Mouse (Mus musculus) liver, embryonic 11.5 days (tissue): ENCODE data around the gene Zfp280d. TPM values are rescaled to one million over a fixed set of nuclear protein-coding genes. Genes with fewer than 3 reads are reported as not detected.

Source experiments
- ATAC-seq: fragments of 200-750 bp; cut with Nextera tagmentation; replicated peaks from 2 replicates; pipeline ENCODE4 v1.8.0; 2017; ENCODE audit warnings: moderate number of reproducible peaks, mild to moderate bottlenecking, moderate TSS enrichment, moderate library complexity; ENCODE audit not compliant: low FRiP score
- DNase-seq: peaks from one replicate; pipeline ENCODE4 v3.0.0-alpha.2; 2017; ENCODE audit warnings: low spot score
- H3K27ac ChIP-seq: fragments of 300-500 bp; sonication (generic); 2 replicates; pipeline ENCODE4 v1.5.1; 2014; ENCODE audit warnings: mild to moderate bottlenecking, low read depth, low read length, control low read depth
- H3K27me3 ChIP-seq: fragments of 300-500 bp; sonication (generic); replicated peaks from 2 replicates; pipeline ENCODE4 v1.6.1; 2014; ENCODE audit warnings: low read length, mixed read lengths; ENCODE audit not compliant: control insufficient read depth, insufficient read depth
- H3K36me3 ChIP-seq: fragments of 300-500 bp; sonication (generic); 2 replicates; pipeline ENCODE4 v1.6.1; 2014; ENCODE audit warnings: mild to moderate bottlenecking, low read length, moderate library complexity, mixed read lengths; ENCODE audit not compliant: control insufficient read depth, insufficient read depth
- H3K4me1 ChIP-seq: fragments of 300-500 bp; sonication (generic); replicated peaks from 2 replicates; pipeline ENCODE4 v1.6.1; 2014; ENCODE audit warnings: low read length, mixed read lengths; ENCODE audit not compliant: control insufficient read depth, insufficient read depth
- H3K4me2 ChIP-seq: fragments of 300-500 bp; sonication (generic); 2 replicates; pipeline ENCODE4 v1.6.1; 2014; ENCODE audit warnings: mild to moderate bottlenecking, control low read depth, moderate library complexity
- H3K4me3 ChIP-seq: fragments of 300-500 bp; sonication (generic); 2 replicates; pipeline ENCODE4 v1.5.1; 2014; ENCODE audit warnings: low read depth, low read length, control low read depth
- H3K9ac ChIP-seq: fragments of 300-500 bp; sonication (generic); 2 replicates; pipeline ENCODE4 v1.6.1; 2014; ENCODE audit warnings: low read depth, low read length, control low read depth
- H3K9me3 ChIP-seq: fragments of 300-500 bp; sonication (generic); 2 replicates; pipeline ENCODE4 v1.6.1; 2016; ENCODE audit warnings: low read length, inconsistent platforms, mixed read lengths; ENCODE audit not compliant: control insufficient read depth
- WGBS: fragments of 180-500 bp; shearing (Covaris S2); extraction: QIAGEN DNeasy Blood & Tissue Kit; methylation state at CpG from one replicate; pipeline ENCODE4 v1.1.7; 2014; 5-methylcytosine and 5-hydroxymethylcytosine counted together
- polyA plus RNA-seq: library from polyadenylated mRNA; unstranded; fragments of >200 nt; fragmentation: Nextera tagmentation; extraction: Ambion mirVana; gene quantifications from 2 replicates; pipeline ENCODE4 v1.2.1, GENCODE M21; 2014

The Zfp280d gene
- polyA plus RNA-seq, 1 experiment from 2014 or later: 33.5 TPM

DNA sequence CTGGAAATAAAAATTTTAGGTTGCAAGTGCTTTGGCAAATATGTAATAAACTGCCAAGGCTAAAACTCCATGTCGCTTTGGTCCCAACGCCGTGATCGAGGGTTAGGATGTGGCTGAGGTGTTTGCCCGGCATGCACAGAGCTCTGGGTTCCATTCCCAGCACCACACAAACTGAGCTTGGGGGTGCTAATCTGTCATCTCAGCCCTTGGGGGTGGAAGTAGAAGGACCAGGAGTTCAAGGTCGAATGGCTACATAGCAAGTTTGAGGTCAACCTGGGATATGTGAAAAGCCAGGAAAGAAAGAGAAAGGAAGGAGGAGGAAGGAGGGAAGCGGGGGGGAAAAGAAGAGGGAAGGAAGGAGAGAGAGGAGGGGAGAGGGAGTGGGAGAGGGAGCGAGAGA is 129.8 kb downstream of the Zfp280d start:
- H3K36me3 ChIP-seq: no peaks in the 10 kb centered on the region
- no peak overlapping the region for H3K9ac ChIP-seq
- no peak overlapping the region for H3K27ac ChIP-seq
- H3K27me3 ChIP-seq: peaks cover under 1% of the 10 kb centered on the region; the same call in 1 of the 2 replicates
- peaks cover 11% of the 10 kb centered on the region for H3K4me1 ChIP-seq
- H3K4me2 ChIP-seq: no peak overlapping the region
- DNase-seq (no peak), ATAC-seq (no peak)
- 83% methylated on average over 8 of the region's 8 CpGs for WGBS
- no peaks in the 10 kb centered on the region for H3K9me3 ChIP-seq
- no peak overlapping the region for H3K4me3 ChIP-seq

DNA sequence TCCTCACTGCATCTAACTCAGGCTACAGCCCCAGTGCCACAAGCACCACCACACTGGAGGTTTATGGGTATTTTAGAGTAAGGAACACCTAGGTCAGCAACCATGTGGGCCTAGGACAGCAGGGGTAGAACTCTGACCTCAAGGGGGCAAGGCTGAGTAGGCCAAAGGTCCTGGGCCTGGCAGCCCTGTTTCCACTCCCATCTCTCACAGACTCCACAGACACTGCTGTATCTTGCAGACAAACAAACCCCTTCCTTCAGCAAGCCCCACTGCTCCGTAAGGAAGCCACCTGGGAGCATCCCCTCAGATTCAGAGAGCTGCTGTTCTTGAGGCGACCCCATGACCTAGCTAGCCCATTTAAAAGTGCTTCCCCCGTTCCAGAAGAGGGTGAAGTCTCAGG is 130.3 kb downstream of the Zfp280d start:
- ATAC-seq: no peak
- no peaks in the 10 kb centered on the region for H3K36me3 ChIP-seq
- 76% methylated on average over 3 of the region's 3 CpGs for WGBS
- H3K9me3 ChIP-seq: no peaks in the 10 kb centered on the region
- H3K4me1 ChIP-seq: peaks cover 16% of the 10 kb centered on the region
- H3K27ac ChIP-seq: no peak overlapping the region
- H3K4me3 ChIP-seq: no peak overlapping the region
- H3K27me3 ChIP-seq: no peaks in the 10 kb centered on the region
- no peak for DNase-seq
- no peak overlapping the region for H3K4me2 ChIP-seq
- no peak overlapping the region for H3K9ac ChIP-seq

DNA sequence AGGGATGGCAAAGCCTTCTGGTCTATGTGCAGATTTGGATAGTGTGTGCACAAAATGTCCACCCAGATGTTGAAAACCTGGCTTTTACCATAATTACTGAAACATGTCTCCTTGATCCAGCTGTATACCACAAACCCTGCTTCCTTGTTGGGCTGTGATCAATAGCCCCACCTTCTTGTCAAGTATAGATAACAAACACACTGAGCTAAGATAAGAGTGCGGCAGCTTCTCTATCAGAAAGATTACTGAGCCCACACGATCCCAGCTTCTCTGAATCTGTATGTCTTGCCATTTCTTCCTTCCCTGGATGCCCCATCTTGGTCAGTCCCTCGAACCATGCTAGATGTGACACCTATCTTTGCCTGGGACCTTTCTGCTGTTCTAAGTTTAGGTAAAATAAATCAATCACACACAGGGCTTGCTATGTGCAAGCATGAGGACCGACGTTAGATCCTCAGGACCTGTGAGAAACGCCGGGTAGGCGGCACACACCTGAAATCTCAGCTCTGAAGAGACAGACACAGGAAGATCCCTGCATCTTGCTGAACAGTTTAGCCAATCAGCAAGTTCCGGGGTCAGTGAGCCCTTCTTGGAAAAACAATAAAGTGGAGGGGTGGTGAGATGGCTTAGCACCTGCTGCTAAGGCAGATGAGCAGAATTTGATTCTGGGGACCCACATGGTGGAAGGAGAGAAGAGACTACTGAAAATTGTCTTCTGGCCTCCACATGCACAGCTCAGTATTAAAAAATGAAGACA is 131.4 kb downstream of the Zfp280d start:
- ATAC-seq (no peak), DNase-seq (no peak)
- H3K9ac ChIP-seq: no peak overlapping the region
- H3K36me3 ChIP-seq: no peaks in the 10 kb centered on the region
- H3K27ac ChIP-seq: 0 out of 2 replicates have a peak overlapping the region, but pooled peaks have one; percentile 9
- 68% methylated on average over 9 of the region's 9 CpGs for whole genome bisulfite sequencing
- H3K4me1 ChIP-seq: peaks cover 21% of the 10 kb centered on the region
- no peaks in the 10 kb centered on the region for H3K27me3 ChIP-seq
- H3K4me3 ChIP-seq: no peak overlapping the region
- H3K9me3 ChIP-seq: no peaks in the 10 kb centered on the region
- H3K4me2 ChIP-seq: 0 out of 2 replicates have a peak overlapping the region, but pooled peaks have one; percentile 10

DNA sequence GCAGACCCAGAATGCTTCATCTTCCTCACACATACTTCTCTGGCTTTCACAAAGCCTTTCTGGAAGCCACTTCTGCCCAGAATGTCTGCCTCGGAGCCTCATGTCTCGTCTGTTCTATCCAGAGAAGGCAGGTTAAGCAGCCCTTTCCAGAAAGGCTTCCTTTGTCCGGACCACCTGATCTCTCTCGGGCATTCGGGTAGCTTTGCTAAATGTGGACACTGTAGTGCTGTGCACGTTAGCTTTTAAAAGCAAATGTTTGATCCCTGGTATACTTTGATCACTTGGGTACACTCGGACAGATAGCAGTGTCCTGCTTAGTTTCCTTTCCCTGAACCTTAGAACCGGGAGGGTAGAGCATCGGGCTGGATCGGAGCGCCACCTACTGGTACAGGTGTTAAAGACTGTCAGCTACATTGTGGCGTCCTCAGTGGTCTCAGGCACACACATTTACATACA is 133.5 kb downstream of the Zfp280d start:
- Histone ChIP-seq H3K9ac (peak overlapping the region; percentile 55), H3K9me3 (no peaks in the 10 kb centered on the region), H3K27me3 (no peaks in the 10 kb centered on the region), H3K27ac (peak overlapping the region; percentile 96; the same call in 1 of the 2 replicates), H3K4me1 (peaks cover 21% of the 10 kb centered on the region), H3K4me2 (peak overlapping the region; percentile 57), H3K36me3 (no peaks in the 10 kb centered on the region), H3K4me3 (peak overlapping the region; percentile 19; the same call in 1 of the 2 replicates)
- DNase-seq (peak; percentile 79), ATAC-seq (peak; percentile 38)
- 11% methylated on average over 12 of the region's 12 CpGs for WGBS

DNA sequence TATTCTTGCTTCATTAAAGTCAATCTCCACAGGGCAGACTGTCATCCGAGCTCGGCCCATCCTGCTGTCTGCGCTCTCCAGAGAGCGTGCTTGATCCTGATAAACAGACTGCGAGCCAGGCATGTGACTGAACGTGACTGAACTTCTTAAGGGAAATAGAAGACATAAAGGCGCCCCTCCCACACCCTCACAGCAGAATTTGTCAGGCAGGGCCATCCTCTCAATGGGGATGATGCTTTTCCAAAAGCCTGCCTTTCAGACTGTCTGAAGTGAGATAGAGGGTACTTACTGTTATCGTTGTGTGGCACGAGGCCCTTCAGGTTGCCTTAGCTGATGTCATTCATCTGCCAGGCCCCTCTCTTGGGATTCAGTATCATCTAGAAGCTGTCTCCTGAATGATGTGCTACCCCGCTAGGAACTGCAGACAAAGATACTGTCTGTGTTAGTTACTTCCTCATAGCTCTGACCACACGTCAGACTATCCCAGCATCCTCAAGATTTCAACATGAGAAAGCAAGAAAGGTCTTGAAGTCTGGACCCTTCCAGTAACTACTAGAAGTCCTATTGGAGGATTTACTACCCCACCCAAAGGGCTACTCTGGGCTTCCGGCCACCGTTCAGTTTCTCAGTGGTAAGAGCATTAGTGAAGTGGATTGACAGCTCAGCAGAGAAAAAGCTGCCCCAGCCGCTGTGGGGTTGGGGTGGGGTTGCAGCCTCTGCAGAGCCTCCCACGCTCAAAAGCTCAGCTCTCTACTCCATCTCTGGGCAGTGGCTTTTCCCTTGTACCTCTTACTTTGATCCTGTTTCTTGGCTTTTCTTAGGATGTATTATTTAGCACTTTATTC is 134.9 kb downstream of the Zfp280d start:
- peak overlapping the region; percentile 96 for H3K27ac ChIP-seq
- WGBS: 19% methylated on average over 15 of the region's 15 CpGs
- H3K9ac ChIP-seq: peak overlapping the region; percentile 44
- H3K9me3 ChIP-seq: no peaks in the 10 kb centered on the region
- peak; percentile 95 for ATAC-seq
- H3K4me2 ChIP-seq: peak overlapping the region; percentile 57
- peak; percentile 63 for DNase-seq
- H3K27me3 ChIP-seq: no peaks in the 10 kb centered on the region
- H3K4me3 ChIP-seq: peak overlapping the region; percentile 32
- no peaks in the 10 kb centered on the region for H3K36me3 ChIP-seq
- peaks cover 21% of the 10 kb centered on the region for H3K4me1 ChIP-seq

DNA sequence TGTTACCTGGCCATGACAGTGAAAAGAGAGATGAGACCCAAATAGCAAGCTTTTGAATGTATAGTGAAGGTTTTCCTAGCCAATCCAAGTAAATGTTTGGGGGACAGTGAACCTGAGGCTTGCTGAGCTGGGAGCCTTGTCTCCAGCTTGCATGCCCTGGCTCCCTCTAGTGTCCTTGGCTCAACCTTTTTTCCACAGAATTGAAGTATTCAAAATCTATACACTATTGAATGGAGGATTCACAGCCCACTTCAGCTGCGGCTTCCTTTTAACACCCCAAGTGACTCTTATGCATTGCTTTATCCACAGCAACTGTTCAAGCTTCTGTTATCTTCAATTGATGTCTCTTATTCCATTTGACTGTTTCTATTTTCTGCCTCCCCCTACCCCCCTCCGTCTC is 137.1 kb downstream of the Zfp280d start:
- Histone ChIP-seq H3K4me1 (peaks cover 11% of the 10 kb centered on the region; the same call in 1 of the 2 replicates), H3K27me3 (no peaks in the 10 kb centered on the region), H3K9ac (no peak overlapping the region), H3K27ac (no peak overlapping the region), H3K9me3 (no peaks in the 10 kb centered on the region), H3K4me2 (no peak overlapping the region), H3K4me3 (no peak overlapping the region), H3K36me3 (no peaks in the 10 kb centered on the region)
- DNase-seq (no peak), ATAC-seq (no peak)
- 94% methylated on average over 2 of the region's 2 CpGs for WGBS

Other genes with a start within 250 kb of the Zfp280d start
- 37.0 and 37.2 TPM in 2 replicates for gene Tcf12, start 163.0 kb upstream of the Zfp280d start, polyA plus RNA-seq
- gene Mns1, start 163.2 kb downstream of the Zfp280d start, polyA plus RNA-seq: 133 and 139 TPM in 2 replicates
- gene Tex9, start 217.4 kb downstream of the Zfp280d start, polyA plus RNA-seq: 17.9 and 19.1 TPM in 2 replicates